Mouse (Mus musculus): ENCODE results near the gene Pgghg.

DNA sequence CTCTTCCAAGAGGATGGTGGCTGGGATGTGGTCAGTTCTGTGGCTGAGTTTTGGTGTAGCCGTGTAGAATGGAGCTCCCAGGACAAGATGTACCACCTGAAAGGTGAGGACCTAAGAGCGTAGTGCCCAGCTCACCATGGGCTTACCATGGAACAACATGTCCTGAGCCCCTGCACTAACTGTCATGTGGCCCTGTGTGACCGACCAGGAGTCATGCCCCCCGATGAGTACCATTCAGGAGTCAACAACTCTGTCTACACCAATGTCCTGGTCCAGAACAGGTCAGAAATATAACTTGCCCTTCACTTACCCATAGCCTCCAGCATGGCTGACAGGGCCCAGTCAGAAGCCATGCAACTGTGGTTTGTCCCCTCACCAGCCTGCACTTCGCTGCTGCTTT, 4.1 kb downstream of the Pgghg start:
- TF ChIP-seq ZC3H11A (IDR thresholded peaks at IDR 0.05; ENCODE audit: low read depth, low read length) (no peak), POLR2A (IDR thresholded peaks at IDR 0.05; ENCODE audit: low read depth, low read length) (no peak), ZNF384 (IDR thresholded peaks at IDR 0.05; ENCODE audit: low read depth, low read length) (no peak)
